Mouse (Mus musculus): ENCODE measurements at regions not wholly inside any gene's neighbourhood (a gene's known extent, or its start where the extent isn't known, plus 50 kb on each side); places are given as distances from the start of the nearest gene placed in this dataset.

- H3K4me1 ChIP-seq (ENCODE audit: control insufficient read depth in 2 of 2, insufficient read depth in 2 of 2, low read length in 2 of 2) = no peaks in the 10 kb centered on the region
- H3K4me3 ChIP-seq (ENCODE audit: control insufficient read depth in 1 of 2, insufficient read depth in 1 of 2, low read depth in 1 of 2, low read length in 2 of 2) = no peak overlapping the region
- no peaks in the 10 kb centered on the region for H3K36me3 ChIP-seq (ENCODE audit: control insufficient read depth, insufficient read depth, low read length)
- no peaks in the 10 kb centered on the region; the same call in 1 of the 2 replicates for H3K27me3 ChIP-seq (ENCODE audit: control insufficient read depth, insufficient read depth, low read length)
- no peak overlapping the region for H3K4me2 ChIP-seq (ENCODE audit: low read length)
- H3K27ac ChIP-seq (replicated peaks in 1 of 2; ENCODE audit: control insufficient read depth in 1 of 2, insufficient read depth in 1 of 2, low read depth in 2 of 2, low read length in 2 of 2) = no peak overlapping the region
- no peaks in the 10 kb centered on the region for H3K9me3 ChIP-seq (ENCODE audit: control insufficient read depth, low read length)
- no peak for ATAC-seq (ENCODE audit: insufficient number of reproducible peaks, insufficient read depth, low FRiP score, low read depth)
- H3K9ac ChIP-seq (ENCODE audit: low read length) = no peak overlapping the region
- 72% methylated on average over 2 of the region's 2 CpGs for WGBS
Observed at GRCm38 (mm10) chr6:120598471-120598870, 67.4 kb upstream of the Hdhd5 start.

- Histone ChIP-seq H3K4me3 (ENCODE audit: control insufficient read depth in 1 of 2, insufficient read depth in 1 of 2, low read depth in 1 of 2, low read length in 2 of 2) (no peak overlapping the region), H3K36me3 (ENCODE audit: control insufficient read depth, insufficient read depth, low read length) (no peaks in the 10 kb centered on the region), H3K4me2 (ENCODE audit: low read length) (no peak overlapping the region), H3K27me3 (ENCODE audit: control insufficient read depth, insufficient read depth, low read length) (no peaks in the 10 kb centered on the region; the same call in 1 of the 2 replicates), H3K9me3 (ENCODE audit: control insufficient read depth, low read length) (no peaks in the 10 kb centered on the region), H3K4me1 (ENCODE audit: control insufficient read depth in 2 of 2, insufficient read depth in 2 of 2, low read length in 2 of 2) (no peaks in the 10 kb centered on the region), H3K27ac (replicated peaks in 1 of 2; ENCODE audit: control insufficient read depth in 1 of 2, insufficient read depth in 1 of 2, low read depth in 2 of 2, low read length in 2 of 2) (no peak overlapping the region), H3K9ac (ENCODE audit: low read length) (no peak overlapping the region)
- no peak for ATAC-seq (ENCODE audit: insufficient number of reproducible peaks, insufficient read depth, low FRiP score, low read depth)
- 21% methylated on average over 3 of the region's 3 CpGs for WGBS
Observed at GRCm38 (mm10) chr6:120597887-120598286, 66.8 kb upstream of the Hdhd5 start.

- Histone ChIP-seq H3K4me1 (ENCODE audit: control insufficient read depth in 2 of 2, insufficient read depth in 2 of 2, low read length in 2 of 2) (peaks cover 10% of the 10 kb centered on the region in 2 experiments), H3K27ac (replicated peaks in 1 of 2; ENCODE audit: control insufficient read depth in 1 of 2, insufficient read depth in 1 of 2, low read depth in 2 of 2, low read length in 2 of 2) (no peak overlapping the region), H3K4me2 (ENCODE audit: low read length) (no peak overlapping the region), H3K4me3 (ENCODE audit: control insufficient read depth in 1 of 2, insufficient read depth in 1 of 2, low read depth in 1 of 2, low read length in 2 of 2) (no peak overlapping the region), H3K9ac (ENCODE audit: low read length) (no peak overlapping the region), H3K9me3 (ENCODE audit: control insufficient read depth, low read length) (no peaks in the 10 kb centered on the region), H3K27me3 (ENCODE audit: control insufficient read depth, insufficient read depth, low read length) (no peaks in the 10 kb centered on the region; the same call in 1 of the 2 replicates), H3K36me3 (ENCODE audit: control insufficient read depth, insufficient read depth, low read length) (no peaks in the 10 kb centered on the region)
- no peak for ATAC-seq (ENCODE audit: insufficient number of reproducible peaks, insufficient read depth, low FRiP score, low read depth)
- WGBS = 67% methylated on average over 3 of the region's 3 CpGs
Observed at GRCm38 (mm10) chr6:120596717-120597116, 65.6 kb upstream of the Hdhd5 start.

GRCm38 (mm10) chr6:120594463-120594862 lies 63.3 kb upstream of the Hdhd5 start:
- Histone ChIP-seq H3K9ac (ENCODE audit: low read length) (no peak overlapping the region), H3K4me1 (ENCODE audit: control insufficient read depth in 2 of 2, insufficient read depth in 2 of 2, low read length in 2 of 2) (peaks cover 11% of the 10 kb centered on the region in 2 experiments), H3K4me2 (ENCODE audit: low read length) (no peak overlapping the region), H3K36me3 (ENCODE audit: control insufficient read depth, insufficient read depth, low read length) (no peaks in the 10 kb centered on the region), H3K27me3 (ENCODE audit: control insufficient read depth, insufficient read depth, low read length) (no peaks in the 10 kb centered on the region; the same call in 1 of the 2 replicates), H3K9me3 (ENCODE audit: control insufficient read depth, low read length) (no peaks in the 10 kb centered on the region), H3K27ac (replicated peaks in 1 of 2; ENCODE audit: control insufficient read depth in 1 of 2, insufficient read depth in 1 of 2, low read depth in 2 of 2, low read length in 2 of 2) (no peak overlapping the region), H3K4me3 (ENCODE audit: control insufficient read depth in 1 of 2, insufficient read depth in 1 of 2, low read depth in 1 of 2, low read length in 2 of 2) (no peak overlapping the region)
- no peak for ATAC-seq (ENCODE audit: insufficient number of reproducible peaks, insufficient read depth, low FRiP score, low read depth)
- WGBS = 90% methylated on average over 8 of the region's 8 CpGs

- H3K4me3 ChIP-seq (ENCODE audit: control insufficient read depth in 1 of 2, insufficient read depth in 1 of 2, low read depth in 1 of 2, low read length in 2 of 2) = no peak overlapping the region
- WGBS = 35% methylated on average over 7 of the region's 7 CpGs
- no peaks in the 10 kb centered on the region; the same call in 1 of the 2 replicates for H3K27me3 ChIP-seq (ENCODE audit: control insufficient read depth, insufficient read depth, low read length)
- no peak for ATAC-seq (ENCODE audit: insufficient number of reproducible peaks, insufficient read depth, low FRiP score, low read depth)
- no peaks in the 10 kb centered on the region for H3K36me3 ChIP-seq (ENCODE audit: control insufficient read depth, insufficient read depth, low read length)
- peaks cover 11 to 16% of the 10 kb centered on the region in 2 experiments for H3K4me1 ChIP-seq (ENCODE audit: control insufficient read depth in 2 of 2, insufficient read depth in 2 of 2, low read length in 2 of 2)
- no peak overlapping the region for H3K9ac ChIP-seq (ENCODE audit: low read length)
- peak overlapping the region; percentile 35 for H3K4me2 ChIP-seq (ENCODE audit: low read length)
- no peaks in the 10 kb centered on the region for H3K9me3 ChIP-seq (ENCODE audit: control insufficient read depth, low read length)
- H3K27ac ChIP-seq (replicated peaks in 1 of 2; ENCODE audit: control insufficient read depth in 1 of 2, insufficient read depth in 1 of 2, low read depth in 2 of 2, low read length in 2 of 2) = no peak overlapping the region
Observed at GRCm38 (mm10) chr6:120592705-120593104, 61.6 kb upstream of the Hdhd5 start.

- H3K4me3 ChIP-seq (ENCODE audit: control insufficient read depth in 1 of 2, insufficient read depth in 1 of 2, low read depth in 1 of 2, low read length in 2 of 2) = no peak overlapping the region
- WGBS = 9% methylated on average over 17 of the region's 17 CpGs
- no peaks in the 10 kb centered on the region for H3K9me3 ChIP-seq (ENCODE audit: control insufficient read depth, low read length)
- H3K9ac ChIP-seq (ENCODE audit: low read length) = no peak overlapping the region; the same call in 1 of the 2 replicates
- no peaks in the 10 kb centered on the region for H3K36me3 ChIP-seq (ENCODE audit: control insufficient read depth, insufficient read depth, low read length)
- H3K4me1 ChIP-seq (ENCODE audit: control insufficient read depth in 2 of 2, insufficient read depth in 2 of 2, low read length in 2 of 2) = peaks cover 11 to 16% of the 10 kb centered on the region in 2 experiments
- no peak for ATAC-seq (ENCODE audit: insufficient number of reproducible peaks, insufficient read depth, low FRiP score, low read depth)
- no peak overlapping the region for H3K27ac ChIP-seq (replicated peaks in 1 of 2; ENCODE audit: control insufficient read depth in 1 of 2, insufficient read depth in 1 of 2, low read depth in 2 of 2, low read length in 2 of 2)
- H3K27me3 ChIP-seq (ENCODE audit: control insufficient read depth, insufficient read depth, low read length) = no peaks in the 10 kb centered on the region; the same call in 1 of the 2 replicates
- peak overlapping the region; percentile 35 for H3K4me2 ChIP-seq (ENCODE audit: low read length)
Observed at GRCm38 (mm10) chr6:120592031-120592681, 61.0 kb upstream of the Hdhd5 start.

GRCm38 (mm10) chr6:120590191-120590590 lies 59.1 kb upstream of the Hdhd5 start:
- Histone ChIP-seq H3K36me3 (ENCODE audit: control insufficient read depth, insufficient read depth, low read length) (no peaks in the 10 kb centered on the region), H3K4me3 (ENCODE audit: control insufficient read depth in 1 of 2, insufficient read depth in 1 of 2, low read depth in 1 of 2, low read length in 2 of 2) (no peak overlapping the region), H3K27me3 (ENCODE audit: control insufficient read depth, insufficient read depth, low read length) (no peaks in the 10 kb centered on the region), H3K9me3 (ENCODE audit: control insufficient read depth, low read length) (no peaks in the 10 kb centered on the region), H3K9ac (ENCODE audit: low read length) (no peak overlapping the region), H3K4me1 (ENCODE audit: control insufficient read depth in 2 of 2, insufficient read depth in 2 of 2, low read length in 2 of 2) (peaks cover 11 to 16% of the 10 kb centered on the region in 2 experiments), H3K4me2 (ENCODE audit: low read length) (no peak overlapping the region), H3K27ac (replicated peaks in 1 of 2; ENCODE audit: control insufficient read depth in 1 of 2, insufficient read depth in 1 of 2, low read depth in 2 of 2, low read length in 2 of 2) (no peak overlapping the region)
- no peak for ATAC-seq (ENCODE audit: insufficient number of reproducible peaks, insufficient read depth, low FRiP score, low read depth)
- WGBS = 85% methylated on average over 2 of the region's 2 CpGs
